Mouse (Mus musculus) frontal cortex, adult (tissue): Measurements from ENCODE around the gene Bpifb2.
A peak's percentile ranks its signal among the peaks of the same experiment; 100 is the strongest.
"Not testable (repeated sequence)": the region's sequence is repeated elsewhere in the genome, so short reads cannot be mapped to it uniquely, and the experiment has no call there.

Experiments used
- ATAC-seq: cut with Nextera tagmentation; 2 replicates; pipeline ENCODE4 v1.9.2; 2017; ENCODE audit warnings: mild to moderate bottlenecking, moderate library complexity, mixed read lengths; ENCODE audit not compliant: low TSS enrichment

The Bpifb2 gene

GRCm38 (mm10) chr2:153874745-153875144, at the start of gene Bpifb2:
Gene Bpifb2, plus strand, starts transcription at chr2:153875045.
- ATAC-seq = no peak

GRCm38 (mm10) chr2:153825900-153826299, 48.9 kb upstream of the Bpifb2 start:
- not testable (repeated sequence) for ATAC-seq

- no peak for ATAC-seq
Observed at GRCm38 (mm10) chr2:153827171-153827830, 47.5 kb upstream of the Bpifb2 start.

- ATAC-seq = no peak
Observed at GRCm38 (mm10) chr2:153828704-153829103, 46.1 kb upstream of the Bpifb2 start.

- ATAC-seq = no peak
Observed at GRCm38 (mm10) chr2:153833291-153833690, 41.6 kb upstream of the Bpifb2 start.

GRCm38 (mm10) chr2:153842854-153843253, 32.0 kb upstream of the Bpifb2 start:
- ATAC-seq = no peak

GRCm38 (mm10) chr2:153848389-153848788, 26.5 kb upstream of the Bpifb2 start:
- no peak for ATAC-seq

- no peak for ATAC-seq
Observed at GRCm38 (mm10) chr2:153850351-153851029, 24.4 kb upstream of the Bpifb2 start.

GRCm38 (mm10) chr2:153851030-153851360, 23.9 kb upstream of the Bpifb2 start:
- ATAC-seq = 0 out of 2 replicates have a peak, but pooled peaks have one; percentile 55

GRCm38 (mm10) chr2:153853544-153853943, 21.3 kb upstream of the Bpifb2 start:
- ATAC-seq = no peak

GRCm38 (mm10) chr2:153859581-153859980, 15.3 kb upstream of the Bpifb2 start:
- no peak for ATAC-seq

GRCm38 (mm10) chr2:153860315-153860714, 14.5 kb upstream of the Bpifb2 start:
- no peak for ATAC-seq

GRCm38 (mm10) chr2:153860715-153861114, 14.1 kb upstream of the Bpifb2 start:
- no peak for ATAC-seq

GRCm38 (mm10) chr2:153861960-153862359, 12.9 kb upstream of the Bpifb2 start:
- no peak for ATAC-seq

- no peak for ATAC-seq
Observed at GRCm38 (mm10) chr2:153870984-153871383, 3.9 kb upstream of the Bpifb2 start, which contains the start of gene Sun5. Gene Sun5, minus strand, starts transcription at chr2:153871084.

GRCm38 (mm10) chr2:153899111-153899510, 24.3 kb downstream of the Bpifb2 start:
- no peak for ATAC-seq

GRCm38 (mm10) chr2:153900088-153900487, 25.2 kb downstream of the Bpifb2 start, which contains the start of gene Bpifb6:
Gene Bpifb6, plus strand, starts transcription at chr2:153900388.
- no peak for ATAC-seq

GRCm38 (mm10) chr2:153902726-153903125, 27.9 kb downstream of the Bpifb2 start:
- no peak for ATAC-seq

GRCm38 (mm10) chr2:153906626-153907025, 31.8 kb downstream of the Bpifb2 start:
- ATAC-seq = no peak

- peak; percentile 81 for ATAC-seq
Observed at GRCm38 (mm10) chr2:153914151-153914550, 39.3 kb downstream of the Bpifb2 start.

GRCm38 (mm10) chr2:153917930-153918329, 43.1 kb downstream of the Bpifb2 start, which contains the start of gene Bpifb3:
Gene Bpifb3, plus strand, starts transcription at chr2:153918230.
- ATAC-seq = no peak

- peak; percentile 98 for ATAC-seq
Observed at GRCm38 (mm10) chr2:153921246-153921645, 46.4 kb downstream of the Bpifb2 start.

- peak; percentile 52; the same call in 1 of the 2 replicates for ATAC-seq
Observed at GRCm38 (mm10) chr2:153929871-153930413, 55.1 kb downstream of the Bpifb2 start.
